Mouse (Mus musculus) layer of hippocampus, adult 9-11 months (tissue): ENCODE data around the gene Itgav.
A peak's percentile ranks its signal among the peaks of the same experiment; 100 is the strongest.
"Not testable (repeated sequence)": the region's sequence is repeated elsewhere in the genome, so short reads cannot be mapped to it uniquely, and the experiment has no call there.

Experiments
- DNase-seq: peaks from one replicate; pipeline ENCODE4 v3.0.0; 2022

Itgav gene

GRCm38 (mm10) chr2:83723921-83724826 is at the start of gene Itgav:
Itgav (plus strand) TSS chr2:83724397.
- peak; percentile 93 for DNase-seq

DNA sequence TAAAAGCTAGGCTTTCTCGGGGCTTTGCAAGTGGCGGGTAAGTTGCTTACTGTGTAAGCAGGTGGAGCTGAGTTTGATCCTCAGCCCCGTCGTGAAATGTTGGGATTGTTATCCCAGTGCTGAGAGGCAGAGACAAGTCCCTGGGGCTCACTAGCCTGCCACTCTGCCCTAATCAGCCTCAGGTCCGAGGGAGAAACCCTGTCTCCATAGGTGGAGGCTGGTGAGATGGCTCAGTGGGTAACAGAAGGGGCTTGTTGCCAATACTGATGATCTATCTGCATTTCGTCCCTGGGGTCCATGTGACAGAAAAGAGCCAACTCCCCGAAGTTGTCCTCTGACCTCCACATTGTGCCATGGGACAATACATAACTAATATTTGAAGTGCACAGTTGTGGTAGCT is 49.8 kb upstream of the Itgav start:
- no peak for DNase-seq

DNA sequence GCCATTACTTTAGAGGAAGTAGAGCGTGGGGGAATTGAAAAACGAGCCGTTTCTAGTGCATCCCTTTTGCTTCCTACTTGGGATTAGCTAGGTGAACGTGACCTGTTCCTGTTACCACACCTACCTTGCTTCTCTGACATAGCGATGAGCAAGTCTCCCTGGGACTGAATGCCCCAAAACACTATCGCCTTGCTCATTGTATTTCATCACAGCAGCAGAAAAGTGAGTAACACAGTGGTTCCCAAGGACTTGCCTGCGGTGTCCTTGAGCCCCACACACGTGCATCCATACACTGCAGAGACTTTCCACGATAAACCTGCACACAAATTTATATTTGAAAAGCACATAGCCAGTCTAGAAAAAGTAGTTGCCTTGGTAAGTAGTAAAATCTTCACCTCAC is 49.3 kb upstream of the Itgav start:
- DNase-seq = no peak

- no peak for DNase-seq
Observed at GRCm38 (mm10) chr2:83675681-83676080, 48.5 kb upstream of the Itgav start.

GRCm38 (mm10) chr2:83676226-83676870 is 47.8 kb upstream of the Itgav start:
- no peak for DNase-seq

- DNase-seq = no peak
Observed at GRCm38 (mm10) chr2:83681332-83681731, 42.9 kb upstream of the Itgav start.

DNA sequence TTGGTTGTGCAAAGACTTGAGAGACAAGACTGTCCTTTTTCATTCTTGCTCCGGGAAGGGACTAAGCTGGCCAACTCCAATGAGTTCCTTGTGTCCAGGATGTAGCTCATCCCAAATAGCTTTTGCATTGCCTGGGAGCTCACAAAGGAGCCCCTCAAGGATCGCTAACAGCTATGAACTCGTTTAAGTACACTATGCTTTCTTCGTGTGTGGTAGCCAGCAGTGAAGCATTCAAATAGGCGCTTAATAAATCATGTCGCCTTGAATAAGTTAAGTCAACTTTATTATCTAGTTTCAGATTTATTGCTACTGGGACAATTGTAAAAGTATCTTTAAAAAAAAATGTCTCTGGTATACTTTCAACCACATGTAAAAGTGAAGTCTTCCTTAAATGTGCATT is 42.4 kb upstream of the Itgav start:
- DNase-seq = no peak

DNA sequence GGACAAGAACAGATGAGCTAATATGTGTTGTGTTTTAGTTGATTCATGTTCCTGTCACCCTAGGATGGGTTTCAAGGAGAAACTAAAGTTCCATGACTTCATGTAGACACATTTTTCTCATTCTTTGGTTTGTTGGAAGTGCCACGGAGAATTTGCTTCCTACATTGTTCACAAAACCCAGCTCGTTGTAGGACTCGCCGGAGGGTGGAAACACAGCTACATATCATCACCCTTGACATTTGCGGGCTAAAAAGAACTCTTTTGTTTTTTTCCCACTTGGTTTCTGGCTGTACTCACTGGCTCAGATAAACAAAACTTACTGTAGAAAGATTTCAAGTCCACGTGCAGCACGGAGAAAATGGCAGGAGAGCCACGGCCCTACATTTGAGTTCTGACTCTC is 41.9 kb upstream of the Itgav start:
- no peak for DNase-seq

DNA sequence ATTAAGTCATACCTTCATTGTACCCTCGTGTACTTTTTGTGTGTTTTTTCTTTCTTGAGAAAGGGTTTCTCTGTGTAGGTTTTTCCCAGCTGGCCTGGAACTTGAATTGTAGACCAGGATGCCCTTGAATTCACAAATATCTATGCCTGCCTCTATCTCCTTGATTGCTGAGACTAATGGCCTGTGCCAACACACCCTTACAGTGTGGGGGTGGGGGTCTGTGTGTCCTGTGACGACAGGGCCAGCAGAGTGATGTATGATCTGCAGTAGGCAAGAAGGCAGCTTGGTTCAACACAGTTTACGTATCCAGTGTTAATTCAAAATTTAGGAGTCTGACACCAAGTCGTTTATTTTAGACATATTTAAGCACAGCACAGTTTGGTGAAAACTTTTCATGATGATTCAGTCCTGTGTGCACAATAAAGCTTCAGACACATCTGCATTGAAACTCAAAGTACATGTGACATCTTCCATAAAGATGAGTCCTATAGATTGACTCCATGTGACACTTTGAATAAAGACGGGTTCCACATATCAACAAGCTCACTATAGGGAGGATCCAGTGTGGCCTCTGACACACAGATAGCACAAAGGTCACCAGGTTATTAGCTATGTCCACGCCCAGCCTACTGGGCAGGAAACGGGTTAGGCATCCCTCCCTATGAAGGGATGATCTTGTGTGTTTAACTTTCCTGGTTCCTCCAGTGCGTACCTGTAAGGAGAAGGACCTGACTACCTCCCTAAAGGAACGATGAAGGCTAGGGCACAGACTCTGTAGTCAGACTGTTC is 40.3 kb upstream of the Itgav start:
- DNase-seq = no peak

DNA sequence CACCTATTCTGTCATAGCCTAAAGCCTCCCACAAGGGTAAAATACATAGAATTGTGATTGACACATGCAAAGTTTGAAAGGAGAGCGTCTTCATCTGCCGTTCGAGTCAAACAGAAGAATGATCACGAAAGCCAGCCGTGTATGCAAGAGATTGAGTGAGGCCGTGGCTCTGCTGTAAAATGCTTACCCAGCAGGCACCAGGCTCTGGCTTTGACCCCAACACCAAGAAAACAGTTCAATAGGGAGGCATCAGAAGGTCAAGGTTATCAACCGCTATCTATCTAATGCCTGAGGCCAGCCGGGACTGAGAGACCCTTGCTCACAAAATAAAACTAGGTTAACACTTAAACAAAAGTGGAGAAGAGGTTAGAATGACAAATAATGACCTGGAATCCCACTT is 39.5 kb upstream of the Itgav start:
- DNase-seq = no peak

GRCm38 (mm10) chr2:83690372-83690771 is 33.8 kb upstream of the Itgav start:
- DNase-seq = no peak

DNA sequence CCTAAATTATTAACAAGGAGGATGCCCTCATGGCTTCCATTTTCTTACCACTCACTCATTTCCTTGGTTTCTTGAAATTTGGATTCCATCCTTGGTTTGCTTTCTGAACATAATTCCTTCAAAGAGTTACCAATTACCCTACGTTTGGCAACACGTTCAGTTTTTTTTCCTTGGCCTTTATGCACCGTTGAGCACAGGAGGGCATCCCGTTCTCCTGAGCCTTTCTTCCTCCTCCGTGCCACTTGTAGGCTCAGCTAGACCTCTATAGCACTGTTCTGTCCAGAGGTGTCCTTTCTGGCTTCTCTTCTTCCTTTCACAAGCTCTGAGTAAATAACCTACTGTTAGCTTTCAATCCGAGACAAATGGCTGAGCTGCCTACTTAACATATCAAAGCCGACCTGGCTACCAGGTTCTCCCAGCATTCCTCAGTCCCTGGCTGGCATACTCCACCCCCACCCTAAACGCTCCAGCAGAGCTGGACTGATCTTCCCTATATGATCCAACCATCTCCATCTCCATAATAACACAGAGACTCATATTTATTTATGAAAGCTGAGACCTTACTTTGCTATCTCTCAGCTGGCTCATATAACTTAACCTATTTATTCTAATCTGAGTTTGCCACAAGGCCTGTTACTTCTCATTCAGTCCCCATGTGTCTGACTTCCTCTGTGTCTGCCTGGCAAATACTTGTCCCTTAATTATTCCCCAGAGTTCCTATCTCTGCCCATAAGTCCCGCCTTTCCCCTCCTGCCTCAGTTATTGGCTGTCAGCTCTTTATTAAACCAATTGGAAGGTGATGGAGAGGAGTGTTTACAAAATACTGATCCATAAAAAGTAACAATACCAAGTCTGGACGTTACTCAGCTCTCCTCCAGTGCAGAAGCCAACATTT is 31.3 kb upstream of the Itgav start:
- no peak for DNase-seq

GRCm38 (mm10) chr2:83694061-83694460 is 30.1 kb upstream of the Itgav start:
- no peak for DNase-seq

- no peak for DNase-seq
Observed at GRCm38 (mm10) chr2:83695345-83696247, 28.6 kb upstream of the Itgav start.

DNA sequence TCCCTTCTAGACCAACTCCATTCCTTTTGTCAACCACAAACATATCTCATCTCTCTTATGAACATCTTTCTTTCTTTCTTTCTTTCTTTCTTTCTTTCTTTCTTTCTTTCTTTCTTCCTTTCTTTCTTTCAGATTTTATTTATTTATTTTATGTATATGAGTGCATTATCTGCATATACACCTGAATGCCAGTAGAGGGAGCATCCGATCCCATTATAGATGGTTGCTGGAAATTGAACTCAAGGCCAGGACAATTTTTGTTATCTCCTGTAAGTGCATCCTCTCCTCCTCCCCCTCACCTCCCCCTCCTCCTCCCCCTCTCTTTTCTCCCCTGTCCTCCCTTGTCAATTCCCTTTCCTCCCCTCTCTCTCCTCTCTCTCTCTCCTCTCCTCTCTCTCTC is 25.7 kb upstream of the Itgav start:
- no peak for DNase-seq

DNA sequence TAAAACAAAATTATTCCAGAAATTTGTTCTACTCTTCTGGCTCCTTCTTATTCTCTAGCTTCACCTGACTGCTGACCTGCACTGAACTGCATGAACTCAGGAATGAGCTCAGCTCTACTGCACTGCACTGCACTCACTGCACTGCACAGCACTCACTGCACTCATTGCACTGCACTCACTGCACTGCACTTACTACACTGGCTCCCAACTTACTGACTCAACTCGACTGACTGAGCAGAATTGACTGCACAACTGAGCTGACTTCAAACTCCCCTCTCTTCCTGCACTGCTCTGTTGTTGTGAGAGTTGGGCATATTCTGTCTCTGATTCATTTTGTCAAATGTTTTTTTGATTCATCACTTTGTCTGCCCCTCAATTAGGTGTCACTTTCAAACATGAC is 24.9 kb upstream of the Itgav start:
- no peak for DNase-seq

DNA sequence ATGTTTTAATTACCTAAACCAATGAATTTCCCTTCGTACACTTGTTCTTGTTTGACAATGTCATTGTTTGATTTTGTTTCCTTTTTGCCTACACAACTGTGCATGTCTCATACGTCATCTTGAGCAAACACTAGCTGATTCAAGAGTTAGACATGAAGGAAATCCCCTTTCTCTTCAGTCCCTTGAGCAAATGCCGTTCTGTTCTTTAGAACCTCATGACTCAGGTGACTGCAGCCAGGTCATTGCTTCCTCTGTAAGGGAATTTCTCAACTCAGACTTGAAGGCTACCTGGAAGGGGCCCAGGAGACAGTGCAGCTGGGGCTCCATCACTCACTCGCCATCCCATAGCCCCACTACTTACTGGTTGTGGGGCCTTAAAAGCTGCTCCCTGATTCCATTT is 23.5 kb upstream of the Itgav start:
- DNase-seq = no peak

GRCm38 (mm10) chr2:83702411-83702810 is 21.8 kb upstream of the Itgav start:
- no peak for DNase-seq

DNA sequence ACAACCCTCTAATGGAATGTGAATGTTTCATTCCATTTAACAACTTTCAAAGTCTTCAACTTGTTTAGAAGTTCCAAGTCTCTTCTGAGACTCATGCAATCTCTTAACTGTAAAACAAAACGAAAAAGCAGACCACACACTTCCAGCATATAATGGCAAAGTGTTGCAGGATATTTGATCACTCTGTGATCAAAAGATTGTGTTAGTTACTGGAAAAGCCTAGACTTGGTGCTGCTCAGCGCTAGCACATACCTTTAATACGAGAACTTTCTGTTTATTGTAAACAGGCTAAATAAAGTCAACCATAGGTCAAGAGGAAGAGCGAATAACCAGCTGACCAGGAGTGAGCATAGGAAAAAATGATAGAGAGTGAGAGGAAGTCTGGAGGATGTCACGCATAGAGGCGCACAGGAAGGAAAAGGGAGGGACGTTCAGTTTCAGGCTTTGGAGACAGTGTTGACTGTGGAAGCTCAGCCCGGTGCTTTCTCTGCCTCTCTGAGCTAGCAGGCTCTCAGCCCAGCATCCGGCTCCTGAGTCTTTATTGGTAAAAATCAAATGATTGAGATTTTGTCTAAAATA is 18.5 kb upstream of the Itgav start:
- no peak for DNase-seq

GRCm38 (mm10) chr2:83709896-83710524 is 14.2 kb upstream of the Itgav start:
- DNase-seq = no peak

DNA sequence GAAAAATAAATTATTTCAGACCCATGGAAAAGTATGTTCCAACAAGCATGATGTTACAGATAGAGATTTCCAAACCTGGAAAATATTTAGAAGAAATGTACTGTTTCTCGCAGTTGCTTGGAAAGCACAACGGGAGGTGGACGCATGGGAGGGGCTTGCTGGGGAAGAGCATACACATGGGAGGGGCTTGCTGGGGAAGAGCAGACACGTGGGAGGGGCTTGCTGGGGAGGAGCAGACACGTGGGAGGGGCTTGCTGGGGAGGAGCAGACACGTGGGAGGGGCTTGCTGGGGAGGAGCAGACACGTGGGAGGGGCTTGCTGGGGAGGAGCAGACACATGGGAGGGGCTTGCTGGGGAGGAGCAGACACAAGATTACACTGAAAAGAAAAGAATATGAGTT is 10.9 kb upstream of the Itgav start:
- not testable (repeated sequence) for DNase-seq
